Mouse (Mus musculus): Measurements from ENCODE around the gene Tmem183a.
A peak's percentile ranks its signal among the peaks of the same experiment; 100 is the strongest.

Gene Tmem183a

DNA sequence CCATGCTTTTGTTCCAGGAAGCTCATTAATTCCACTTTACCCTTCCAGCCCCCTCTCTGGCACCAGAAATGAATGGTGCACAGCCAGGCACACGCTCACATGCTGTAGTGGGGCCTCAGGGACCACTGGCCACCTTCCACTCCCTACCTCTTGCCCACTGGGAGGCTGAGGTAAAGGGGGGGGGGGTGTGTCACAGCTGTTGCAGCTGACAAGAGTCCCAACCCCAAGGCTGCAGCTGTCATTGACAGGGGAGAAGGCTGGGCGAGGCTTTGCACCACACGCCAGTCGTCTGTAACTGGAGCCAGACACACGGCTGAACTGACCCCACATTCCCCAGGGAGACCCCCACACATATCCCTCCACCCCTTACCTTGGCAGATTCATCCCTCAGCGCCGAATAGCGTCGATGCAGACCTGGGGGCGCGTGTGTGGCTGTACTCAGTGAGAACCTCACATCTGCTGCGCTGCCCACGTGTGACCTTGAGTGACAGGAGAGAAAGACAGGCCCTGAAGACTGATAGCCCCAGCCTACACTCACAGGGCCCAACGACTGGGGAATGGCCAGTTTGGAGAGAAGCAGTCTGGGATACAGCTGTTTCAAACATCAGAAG is 41.0 kb downstream of the Tmem183a start:
- no peak for DNase-seq (ENCODE audit: low spot score in 2 of 2)

DNA sequence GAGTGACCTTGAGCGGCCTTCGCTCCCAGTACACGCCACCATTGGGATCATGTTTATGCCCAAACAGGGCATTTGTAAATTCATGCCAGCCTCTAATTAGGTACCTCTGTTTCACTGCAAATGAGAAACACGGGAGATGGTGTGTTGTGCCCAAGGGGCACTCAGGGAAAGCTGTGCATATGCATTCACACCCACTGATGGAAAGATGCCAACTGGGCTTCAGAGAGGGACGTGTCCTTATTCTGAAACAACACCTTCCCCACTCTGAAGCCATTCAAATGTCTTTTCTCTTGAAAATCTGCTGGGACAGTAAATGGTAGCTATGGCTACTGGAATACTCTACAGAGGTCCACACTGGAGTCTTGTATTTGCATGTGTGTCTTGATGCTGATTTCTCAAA is 43.5 kb downstream of the Tmem183a start:
- DNase-seq (ENCODE audit: low spot score in 2 of 2), result no peak

GRCm38 (mm10) chr1:134316361-134316760 is 45.4 kb downstream of the Tmem183a start:
- no peak for DNase-seq (ENCODE audit: low spot score in 2 of 2)

DNA sequence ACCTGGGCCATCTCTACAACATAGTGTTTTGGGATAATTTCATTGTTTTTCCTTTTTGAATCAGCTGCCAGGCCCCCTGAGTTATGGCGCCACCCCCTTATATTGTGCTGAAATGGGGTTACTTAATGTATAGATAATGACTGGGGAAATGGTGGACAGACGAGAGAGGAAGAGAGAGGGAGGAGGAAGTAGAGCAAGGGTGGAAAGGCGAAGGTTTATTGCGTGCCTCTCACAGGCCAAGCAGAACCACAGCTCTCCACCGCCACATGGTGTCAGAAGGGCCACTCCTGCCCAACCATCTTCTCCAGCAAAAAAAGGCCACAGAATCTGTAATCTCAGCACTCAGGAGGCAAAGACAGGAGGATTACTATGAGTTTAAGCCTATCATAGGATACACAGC is 46.6 kb downstream of the Tmem183a start:
- DNase-seq (ENCODE audit: low spot score in 2 of 2), result no peak

- DNase-seq (ENCODE audit: low spot score in 2 of 2), result no peak
Measured at GRCm38 (mm10) chr1:134311760-134312159, 50.0 kb downstream of the Tmem183a start.

DNA sequence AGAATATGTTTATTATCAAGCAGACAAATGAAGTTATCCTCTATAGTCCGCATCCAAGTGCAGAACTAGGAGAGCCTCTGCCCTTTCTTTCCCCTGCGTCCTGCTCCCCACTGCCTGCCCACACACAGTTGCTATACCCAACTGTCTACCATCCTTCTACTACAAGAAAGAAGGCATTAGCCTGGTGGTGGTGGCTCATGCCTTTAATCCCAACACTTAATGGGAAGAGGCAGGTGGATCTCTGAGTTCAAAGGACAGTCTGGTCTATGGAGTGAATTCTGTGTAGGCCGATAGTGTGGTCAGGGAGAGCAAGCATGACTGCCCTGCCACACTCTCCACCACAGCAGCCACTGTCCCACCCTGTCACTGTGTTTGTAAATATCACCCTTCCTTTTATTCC is 51.0 kb downstream of the Tmem183a start:
- no peak for DNase-seq (ENCODE audit: low spot score in 2 of 2)

DNA sequence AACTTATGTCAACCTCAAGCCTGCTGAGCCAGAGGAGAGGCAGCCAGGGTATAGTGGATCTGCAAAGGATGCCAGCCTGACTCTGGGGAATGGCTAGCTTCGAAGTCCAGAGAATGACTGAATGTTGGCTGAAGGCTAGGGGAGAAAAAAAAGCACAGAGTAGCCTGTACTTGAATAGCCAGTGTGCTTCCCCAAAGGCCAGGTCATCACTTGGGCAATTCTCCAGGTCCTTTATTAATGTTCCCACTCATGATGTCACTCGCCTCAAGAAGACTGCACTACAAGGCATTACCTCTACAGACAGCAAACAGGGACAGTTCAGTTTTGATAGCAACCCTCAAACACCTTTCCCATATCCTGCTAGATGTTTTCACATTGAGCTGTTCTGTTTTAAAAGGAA is 51.5 kb downstream of the Tmem183a start:
- no peak for DNase-seq (ENCODE audit: low spot score in 2 of 2)

DNA sequence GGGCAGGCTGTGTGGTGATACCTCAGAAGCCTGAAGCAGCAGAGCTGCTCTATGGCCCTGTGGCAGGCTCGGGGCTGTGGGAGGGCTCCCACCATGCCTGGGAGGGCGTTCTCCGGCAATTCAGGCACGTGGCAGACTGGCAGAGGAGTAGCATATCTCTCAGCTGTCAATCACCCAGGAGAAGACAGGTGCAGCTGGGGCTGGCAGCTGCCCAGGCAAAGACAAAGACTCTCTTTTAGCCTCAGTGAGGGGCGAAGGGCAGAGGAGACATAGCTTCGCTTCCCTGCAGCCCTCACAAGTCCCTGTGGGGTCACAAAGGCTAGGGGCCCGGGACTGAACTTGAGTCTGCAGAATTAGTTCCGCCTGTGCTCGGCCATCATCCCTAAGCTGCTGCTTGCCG is 54.4 kb downstream of the Tmem183a start:
- peak in 1 of 2 experiments; percentile 17 for DNase-seq (ENCODE audit: low spot score in 2 of 2)

- no peak for DNase-seq (ENCODE audit: low spot score in 2 of 2)
Measured at GRCm38 (mm10) chr1:134304940-134305339, 56.8 kb downstream of the Tmem183a start.

DNA sequence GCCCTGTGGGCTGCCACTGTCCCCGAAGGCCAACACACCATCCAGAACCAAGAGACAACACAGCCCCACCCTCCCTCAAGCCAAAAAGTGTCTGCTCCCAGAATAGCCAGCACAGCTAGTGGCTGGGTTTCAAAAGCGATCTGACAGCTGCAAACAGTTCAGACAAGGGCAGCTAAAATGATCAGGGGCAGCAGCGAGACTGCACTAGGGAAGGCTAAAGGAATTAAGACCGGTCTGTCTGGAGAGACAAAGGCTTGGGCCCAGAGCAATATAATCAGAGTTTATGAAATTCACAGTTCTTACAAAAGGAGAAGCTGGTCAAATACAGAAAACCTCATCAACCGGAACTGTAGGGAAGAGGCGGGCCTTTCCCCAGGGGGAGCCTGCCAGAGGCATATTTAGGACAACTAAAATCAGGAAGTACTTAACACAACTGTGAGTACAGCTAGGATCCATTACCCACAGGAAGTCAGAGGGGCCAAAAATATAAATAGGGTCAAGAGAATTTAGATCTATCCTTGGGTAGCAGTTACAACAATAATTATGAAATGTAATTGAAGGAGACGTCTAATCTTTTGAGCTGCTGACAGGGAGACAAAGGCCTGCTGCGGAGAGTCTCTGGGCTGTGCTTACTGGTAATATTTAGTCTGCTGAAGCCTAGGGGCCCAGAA is 59.1 kb downstream of the Tmem183a start:
- DNase-seq (ENCODE audit: low spot score in 2 of 2), result no peak

DNA sequence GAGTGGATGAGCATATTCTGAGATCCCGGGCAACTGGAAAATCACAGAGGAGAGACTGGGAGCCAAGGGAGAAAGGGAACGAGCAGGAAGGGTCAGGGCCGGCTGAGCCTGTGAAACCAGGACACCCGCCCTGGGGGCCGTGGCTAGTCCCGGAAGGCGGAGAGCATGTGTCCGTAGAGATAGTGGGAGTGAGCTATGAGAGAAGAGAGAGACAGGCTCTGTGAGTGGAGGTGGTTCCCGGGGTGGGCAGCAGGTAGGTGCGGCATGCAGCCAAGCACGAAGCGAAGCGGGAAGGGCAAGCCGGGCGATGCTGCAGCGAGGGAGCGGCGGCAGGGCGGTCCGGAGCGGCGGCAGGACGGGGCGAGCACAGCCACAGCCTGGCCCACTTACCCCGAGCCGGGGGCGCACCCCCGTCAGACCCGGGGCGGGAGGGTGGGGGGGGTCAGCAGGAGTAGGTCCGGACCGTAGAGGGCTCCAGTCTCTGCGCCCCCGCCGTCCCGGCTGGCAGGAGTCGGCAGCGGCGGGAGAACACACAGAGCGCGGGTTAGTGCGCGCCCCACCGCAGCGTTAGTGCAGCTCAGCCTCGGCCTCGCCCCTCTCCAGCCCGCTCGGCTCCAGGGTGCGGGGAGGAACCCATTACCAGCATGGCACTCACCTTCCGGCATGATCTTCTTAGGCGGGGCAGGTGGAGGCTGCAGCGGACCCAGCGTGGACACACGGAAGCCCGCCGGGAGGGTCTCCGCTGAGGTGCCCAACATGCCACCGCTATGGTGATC is 63.0 kb downstream of the Tmem183a start:
- DNase-seq (ENCODE audit: low spot score in 2 of 2), result peak in 1 of 2 experiments; percentile 10

- DNase-seq (ENCODE audit: low spot score in 2 of 2), result no peak
Measured at GRCm38 (mm10) chr1:134297265-134297664, 64.5 kb downstream of the Tmem183a start.

All from thymus, postnatal 10 days (tissue).